Mouse (Mus musculus): ENCODE measurements around the gene Abca8a.
A peak's percentile ranks its signal among the peaks of the same experiment; 100 is the strongest.

Gene Abca8a

GRCm38 (mm10) chr11:110095858-110096257 is at the start of gene Abca8a:
Gene Abca8a (minus strand): TSS chr11:110095978.
- no peak for DNase-seq (ENCODE audit: low read depth, low spot score)

DNA sequence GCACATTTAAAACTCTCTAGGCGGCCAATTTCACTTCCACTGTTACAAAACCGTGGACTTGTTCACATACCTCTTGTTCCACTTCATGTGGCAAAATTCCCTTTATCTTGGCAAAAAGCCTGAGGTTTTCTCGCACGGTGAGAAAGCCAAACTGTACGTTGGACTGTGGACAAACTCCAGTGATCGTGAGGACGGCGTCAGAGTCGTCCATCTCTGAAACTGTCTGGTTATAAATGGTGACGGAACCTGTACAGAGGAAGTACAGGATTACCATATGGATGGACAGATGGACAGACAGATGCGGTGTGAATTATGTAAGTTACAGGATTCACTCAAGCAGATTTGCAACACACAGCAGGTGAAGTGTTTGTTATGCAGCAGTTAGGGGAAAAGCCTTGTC is 49.6 kb upstream of the Abca8a start:
- no peak for DNase-seq (ENCODE audit: low read depth, low spot score)

DNA sequence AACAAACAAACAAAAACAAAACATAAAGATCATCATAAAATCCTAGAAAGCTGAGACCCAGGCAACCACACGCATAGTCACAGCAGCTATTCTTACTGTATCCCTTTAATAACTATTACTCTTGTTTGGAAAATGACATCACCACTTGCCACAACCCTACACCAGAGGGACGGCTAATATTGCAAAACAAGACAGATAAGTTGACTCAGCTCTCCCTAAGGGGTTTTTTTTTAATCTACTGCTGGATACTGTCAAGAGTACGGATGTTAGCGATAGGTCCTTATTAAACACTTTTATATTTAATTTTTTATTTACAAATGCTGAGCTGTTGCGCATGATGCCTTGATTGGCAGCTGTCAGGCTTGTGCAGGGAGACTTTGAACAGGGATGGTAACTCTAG is 35.0 kb upstream of the Abca8a start:
- DNase-seq (ENCODE audit: low read depth, low spot score): no peak

DNA sequence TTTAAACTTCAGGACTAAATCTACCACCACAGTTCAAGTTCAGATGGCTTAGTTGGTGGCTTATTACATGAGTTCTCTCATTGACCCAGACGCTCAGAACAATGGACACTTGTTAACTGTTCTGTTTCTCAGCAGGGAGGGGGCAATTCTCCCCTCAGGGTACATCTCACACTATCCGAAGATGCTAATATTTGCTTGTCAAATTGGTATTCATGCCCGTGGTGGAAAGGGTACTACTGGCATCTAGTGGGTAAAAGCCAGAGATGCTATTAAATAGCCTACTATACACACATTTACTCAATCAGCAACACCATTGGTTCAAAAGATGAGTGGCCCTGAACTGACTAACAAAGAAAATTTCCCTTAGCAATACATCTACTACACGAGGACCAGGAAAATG is 15.4 kb upstream of the Abca8a start:
- peak; percentile 17 for DNase-seq (ENCODE audit: low read depth, low spot score)

DNA sequence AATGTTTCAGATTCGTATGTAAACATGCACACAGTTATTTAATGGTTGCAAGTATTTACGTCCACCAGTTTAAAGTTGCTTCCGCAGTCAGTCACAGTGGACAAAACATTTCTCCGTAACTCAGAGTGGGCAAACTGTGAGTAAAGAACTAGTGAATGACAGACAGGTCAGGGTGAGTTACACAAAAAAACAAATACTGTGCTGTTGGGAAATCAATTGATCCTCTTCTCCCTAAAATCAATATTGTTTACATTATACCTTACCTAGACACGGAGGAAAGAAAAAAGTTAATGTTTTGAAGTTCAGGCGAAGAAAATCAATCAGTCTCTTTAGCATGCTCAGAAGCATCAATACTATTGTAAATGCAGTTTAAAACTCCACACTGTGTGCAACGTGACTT is 5.7 kb upstream of the Abca8a start:
- no peak for DNase-seq (ENCODE audit: low read depth, low spot score)

GRCm38 (mm10) chr11:110098901-110099300 is 3.1 kb upstream of the Abca8a start:
- no peak for DNase-seq (ENCODE audit: low read depth, low spot score)

DNA sequence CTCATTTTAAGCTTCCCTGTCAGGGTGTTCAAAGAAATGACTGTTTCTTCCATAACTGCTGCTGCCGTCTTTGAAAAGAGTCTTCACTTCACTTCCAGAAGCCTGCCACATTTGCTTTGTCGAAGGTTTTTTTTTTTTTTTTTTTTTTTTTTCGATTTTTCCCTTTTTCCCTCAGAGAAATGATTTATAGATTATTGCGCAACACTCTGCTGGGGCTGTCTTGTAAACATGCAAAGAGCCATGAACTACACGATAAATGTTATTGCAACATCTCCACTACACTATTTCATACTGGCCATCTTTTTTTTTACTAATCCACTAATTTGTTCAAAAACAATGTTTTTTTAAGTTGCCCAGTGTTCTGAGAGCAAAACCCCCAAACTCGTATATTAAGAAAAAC is 1.7 kb upstream of the Abca8a start:
- no peak for DNase-seq (ENCODE audit: low read depth, low spot score)

GRCm38 (mm10) chr11:110094846-110095380 is 865 bp downstream of the Abca8a start:
- DNase-seq (ENCODE audit: low read depth, low spot score): no peak

GRCm38 (mm10) chr11:110094236-110094635 is 1.5 kb downstream of the Abca8a start:
- DNase-seq (ENCODE audit: low read depth, low spot score): no peak

- no peak for DNase-seq (ENCODE audit: low read depth, low spot score)
Observed at GRCm38 (mm10) chr11:110091328-110091727, 4.5 kb downstream of the Abca8a start.

DNA sequence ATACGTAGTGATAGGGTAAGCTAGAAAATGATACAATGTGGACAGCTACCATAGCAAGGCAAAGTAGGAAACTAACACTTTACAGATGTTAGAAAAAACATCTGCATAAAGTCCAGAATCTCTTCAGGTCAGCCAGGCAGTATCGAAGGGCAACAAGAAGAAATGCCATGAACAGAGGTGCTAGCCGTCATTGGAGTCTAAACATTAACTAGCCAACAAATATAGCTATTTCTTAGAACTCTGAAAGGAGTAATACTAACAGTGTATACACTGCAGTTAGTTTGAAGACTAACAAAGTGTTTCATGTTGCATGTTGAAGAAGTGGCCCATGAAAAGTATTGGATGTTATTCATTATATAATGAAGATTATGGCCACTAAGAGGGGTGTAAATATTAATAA is 23.6 kb downstream of the Abca8a start:
- DNase-seq (ENCODE audit: low read depth, low spot score): no peak

GRCm38 (mm10) chr11:110061032-110061431 is 34.7 kb downstream of the Abca8a start:
- no peak for DNase-seq (ENCODE audit: low read depth, low spot score)

GRCm38 (mm10) chr11:110060127-110060526 is 35.7 kb downstream of the Abca8a start:
- DNase-seq (ENCODE audit: low read depth, low spot score): no peak

GRCm38 (mm10) chr11:110053681-110054080 is 42.1 kb downstream of the Abca8a start:
- DNase-seq (ENCODE audit: low read depth, low spot score): no peak

GRCm38 (mm10) chr11:110037795-110038194 is 58.0 kb downstream of the Abca8a start:
- no peak for DNase-seq (ENCODE audit: low read depth, low spot score)

- DNase-seq (ENCODE audit: low read depth, low spot score): peak; percentile 9
Observed at GRCm38 (mm10) chr11:110028913-110029695, 66.7 kb downstream of the Abca8a start.

- DNase-seq (ENCODE audit: low read depth, low spot score): no peak
Observed at GRCm38 (mm10) chr11:110010836-110011546, 84.8 kb downstream of the Abca8a start.

DNA sequence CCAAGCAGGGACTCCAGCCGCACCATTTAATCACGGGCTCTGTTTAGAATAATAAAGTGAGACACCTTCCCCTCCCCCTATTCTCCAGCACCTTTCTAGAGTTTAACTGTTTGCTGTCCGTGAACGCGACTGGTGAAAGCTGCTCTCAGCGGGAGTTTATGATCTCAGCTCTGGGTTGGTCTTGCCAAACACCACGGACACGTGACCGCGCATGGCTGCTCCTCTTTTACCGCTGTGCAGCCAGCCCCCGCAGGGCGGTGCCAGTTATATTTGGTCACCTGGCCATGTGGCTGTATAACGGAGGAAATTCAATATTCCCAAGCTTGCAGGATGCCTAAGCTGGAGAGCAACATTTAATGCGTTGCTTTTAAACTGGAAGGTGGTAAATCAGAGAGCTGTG is 100.2 kb downstream of the Abca8a start, which contains the start of gene Abca8b:
Gene Abca8b (minus strand): TSS at position 222 of the 400 bp plus-strand sequence.
- DNase-seq (ENCODE audit: low read depth, low spot score): peak; percentile 82

DNA sequence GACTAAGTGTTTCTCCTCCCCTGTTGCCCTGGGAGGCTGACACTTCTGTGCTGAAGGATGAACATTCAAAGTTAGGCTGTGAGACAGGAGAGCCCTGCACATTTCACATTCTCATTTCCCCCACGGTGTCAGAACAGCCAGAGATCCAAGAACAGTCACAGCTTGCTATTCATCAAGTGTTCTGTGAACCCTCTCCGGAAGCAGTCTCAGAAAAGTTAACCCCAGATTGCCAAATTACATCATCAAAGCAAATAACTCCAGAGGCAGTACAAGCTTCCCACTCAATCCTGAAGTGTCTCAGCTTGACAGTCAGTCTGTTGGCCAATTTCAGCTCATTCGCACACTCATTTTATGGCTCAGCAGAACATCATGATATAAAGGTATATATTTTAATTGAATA is 100.8 kb downstream of the Abca8a start:
- peak; percentile 60 for DNase-seq (ENCODE audit: low read depth, low spot score)

DNA sequence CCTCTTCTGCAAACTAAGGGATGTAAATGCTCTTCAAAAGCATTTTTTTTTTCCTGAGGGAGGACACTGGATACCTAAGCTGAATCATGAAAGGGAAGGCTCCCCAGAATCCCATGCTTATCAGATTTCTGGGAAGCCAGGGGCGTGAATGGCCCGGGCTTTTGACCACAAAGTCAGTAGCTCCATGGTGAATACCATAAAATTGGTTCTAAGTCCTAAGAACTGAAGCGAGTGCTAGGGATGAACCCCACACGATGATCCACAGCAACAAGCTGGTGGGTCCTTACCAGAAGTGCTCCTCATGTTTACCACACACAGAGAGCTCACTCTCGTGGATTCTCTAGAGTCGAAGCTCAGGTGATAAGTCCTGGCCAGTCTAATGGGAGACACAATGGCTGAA is 101.8 kb downstream of the Abca8a start:
- DNase-seq (ENCODE audit: low read depth, low spot score): no peak

DNA sequence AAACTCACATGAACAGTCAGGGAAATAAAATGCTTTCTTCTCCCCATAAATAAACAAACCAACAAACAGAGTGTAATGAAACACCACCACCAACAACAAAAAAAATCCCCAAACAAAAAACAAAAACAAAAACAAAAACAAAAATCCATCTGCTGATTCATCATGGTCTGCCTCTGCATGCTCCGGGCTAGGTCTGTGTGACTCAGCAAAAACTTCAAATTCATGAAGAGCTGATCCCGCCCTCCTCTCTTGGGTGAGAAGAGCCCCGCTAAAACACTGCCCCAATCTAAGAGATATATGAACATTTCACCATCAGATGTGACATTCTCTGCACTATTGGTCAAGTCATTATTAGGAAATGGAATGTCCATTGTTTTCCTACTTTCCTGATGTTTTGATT is 104.5 kb downstream of the Abca8a start:
- DNase-seq (ENCODE audit: low read depth, low spot score): no peak

DNA sequence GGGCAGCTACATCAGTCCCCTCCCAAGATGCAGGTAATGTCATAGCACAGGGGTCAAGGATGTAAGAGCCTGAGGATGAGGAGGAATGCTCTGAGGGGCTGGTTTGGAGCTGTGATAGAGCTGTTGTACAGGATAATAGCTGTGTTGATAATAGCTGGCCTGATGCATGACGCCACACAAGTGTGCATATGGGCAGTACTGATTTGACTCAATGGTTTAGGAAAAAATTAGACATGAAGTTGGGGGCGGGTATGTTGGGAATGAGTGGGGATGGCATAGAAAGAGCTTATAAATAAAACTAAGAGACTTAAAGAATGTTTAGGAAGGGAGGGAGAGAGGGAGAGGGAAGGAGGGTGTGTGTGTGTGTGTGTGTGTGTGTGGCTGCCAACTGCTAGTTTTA is 105.5 kb downstream of the Abca8a start:
- DNase-seq (ENCODE audit: low read depth, low spot score): no peak

DNA sequence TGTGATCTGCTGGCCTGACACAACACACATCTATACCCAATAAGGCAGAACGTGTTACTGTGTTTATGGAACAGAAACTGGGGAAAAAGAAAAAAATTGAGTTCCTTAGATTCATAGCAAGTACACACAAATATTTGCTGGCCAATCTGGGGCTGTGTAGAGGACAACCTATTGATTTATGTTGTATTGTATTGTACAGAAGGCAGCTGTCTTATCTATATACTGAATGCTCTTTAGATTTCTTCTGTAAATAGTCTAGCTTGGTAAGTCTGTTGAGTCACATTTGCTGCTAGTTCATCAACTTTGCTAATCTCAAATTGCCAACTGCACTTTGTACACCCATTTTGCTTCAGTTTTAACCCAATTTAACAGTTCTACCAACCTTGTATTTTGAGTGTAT is 107.6 kb downstream of the Abca8a start:
- DNase-seq (ENCODE audit: low read depth, low spot score): no peak

Data from mesoderm, embryonic 11.5 days (tissue).